Mouse (Mus musculus) lung, postnatal 0 days (tissue): Measurements from ENCODE around the gene Shd. TPM values are rescaled to one million over a fixed set of nuclear protein-coding genes. Genes with fewer than 3 reads are reported as not detected.

Experiments
- ATAC-seq: fragments of 200-750 bp; cut with Nextera tagmentation; 2 replicates; pipeline ENCODE4 v1.8.0; 2017; ENCODE audit warnings: moderate library complexity
- DNase-seq: peaks from one replicate; pipeline ENCODE4 v3.0.0-alpha.2; 2016; ENCODE audit warnings: low spot score
- H3K27ac ChIP-seq: fragments of 300-500 bp; sonication (generic); 2 replicates; pipeline ENCODE4 v1.5.1; 2014; ENCODE audit warnings: antibody characterized with exemption, mild to moderate bottlenecking, low read length, mixed read lengths
- H3K27me3 ChIP-seq: fragments of 300-500 bp; sonication (generic); replicated peaks from 2 replicates; pipeline ENCODE4 v1.6.1; 2014; ENCODE audit warnings: low read length, mixed read lengths; ENCODE audit not compliant: insufficient read depth
- H3K36me3 ChIP-seq: fragments of 300-500 bp; sonication (generic); 2 replicates; pipeline ENCODE4 v1.6.1; 2014; ENCODE audit warnings: low read length, mixed read lengths; ENCODE audit not compliant: insufficient read depth
- H3K4me1 ChIP-seq: fragments of 300-500 bp; sonication (generic); 2 replicates; pipeline ENCODE4 v1.6.1; 2014; ENCODE audit warnings: antibody characterized with exemption, low read depth, low read length, mixed read lengths; ENCODE audit not compliant: insufficient read depth
- H3K4me2 ChIP-seq: fragments of 300-500 bp; sonication (generic); replicated peaks from 2 replicates; pipeline ENCODE4 v1.6.1; 2014; ENCODE audit warnings: low read depth, mild to moderate bottlenecking, low read length, moderate library complexity, mixed read lengths
- H3K4me3 ChIP-seq: fragments of 300-500 bp; sonication (generic); 2 replicates; pipeline ENCODE4 v1.5.1; 2014; ENCODE audit warnings: low read depth, low read length
- H3K9ac ChIP-seq: fragments of 300-500 bp; sonication (generic); replicated peaks from 2 replicates; pipeline ENCODE4 v1.6.1; 2014; ENCODE audit warnings: low read depth, mild to moderate bottlenecking
- H3K9me3 ChIP-seq: fragments of 300-500 bp; sonication (generic); 2 replicates; pipeline ENCODE4 v1.6.1; 2016; ENCODE audit warnings: low read length, mixed read lengths
- CTCF ChIP-seq: IDR thresholded peaks from 2 replicates; pipeline ENCODE4 v1.5.1; 2016; ENCODE audit warnings: antibody characterized with exemption, mild to moderate bottlenecking
- EP300 ChIP-seq: IDR thresholded peaks from 2 replicates; pipeline ENCODE4 v1.6.1; 2016; ENCODE audit warnings: antibody characterized with exemption, mild to moderate bottlenecking, control low read depth
- whole genome bisulfite sequencing: fragments of 180-500 bp; shearing (Covaris S2); extraction: QIAGEN DNeasy Blood & Tissue Kit; methylation state at CpG from one replicate; pipeline ENCODE4 v1.1.7; 2014; 5-methylcytosine and 5-hydroxymethylcytosine counted together
- polyA plus RNA-seq: library from polyadenylated mRNA; unstranded; fragments of >200 nt; fragmentation: Nextera tagmentation; extraction: Ambion mirVana; gene quantifications from 2 replicates; pipeline ENCODE4 v1.2.1, GENCODE M21; 2015

Shd gene
- polyA plus RNA-seq, 1 experiment from 2014 or later: 3.4 TPM

DNA sequence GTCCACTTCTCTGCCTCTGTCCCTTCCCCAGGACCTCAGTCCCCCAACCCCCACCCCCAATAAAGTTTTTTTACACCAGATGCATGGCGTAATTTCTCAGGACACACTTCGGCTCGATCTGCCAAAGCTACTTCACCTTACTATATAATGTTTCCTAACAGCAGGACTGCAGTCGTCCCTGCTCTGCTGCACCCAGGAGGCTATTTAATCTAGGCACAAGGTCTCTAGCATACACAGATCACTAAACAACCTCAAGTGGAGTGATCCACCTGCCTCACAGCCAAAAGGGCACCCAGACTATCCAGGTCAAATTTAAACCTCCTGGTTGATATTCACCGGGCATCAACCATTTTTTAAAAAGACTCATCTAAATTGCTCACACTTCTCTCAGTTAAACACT, 24.6 kb upstream of the Shd start:
- peak overlapping the region; percentile 89 for H3K27ac ChIP-seq
- peak overlapping the region; percentile 58; the same call in 1 of the 2 replicates for H3K9ac ChIP-seq
- no peak for DNase-seq
- H3K4me2 ChIP-seq: peak overlapping the region; percentile 71
- no peak for ATAC-seq
- WGBS: 23% methylated on average over 5 of the region's 5 CpGs
- no peaks in the 10 kb centered on the region for H3K27me3 ChIP-seq
- H3K9me3 ChIP-seq: no peaks in the 10 kb centered on the region
- no peaks in the 10 kb centered on the region for H3K4me1 ChIP-seq
- H3K4me3 ChIP-seq: peak overlapping the region; percentile 43
- no peak for TF ChIP-seq EP300
- no peak for TF ChIP-seq CTCF
- H3K36me3 ChIP-seq: no peaks in the 10 kb centered on the region

DNA sequence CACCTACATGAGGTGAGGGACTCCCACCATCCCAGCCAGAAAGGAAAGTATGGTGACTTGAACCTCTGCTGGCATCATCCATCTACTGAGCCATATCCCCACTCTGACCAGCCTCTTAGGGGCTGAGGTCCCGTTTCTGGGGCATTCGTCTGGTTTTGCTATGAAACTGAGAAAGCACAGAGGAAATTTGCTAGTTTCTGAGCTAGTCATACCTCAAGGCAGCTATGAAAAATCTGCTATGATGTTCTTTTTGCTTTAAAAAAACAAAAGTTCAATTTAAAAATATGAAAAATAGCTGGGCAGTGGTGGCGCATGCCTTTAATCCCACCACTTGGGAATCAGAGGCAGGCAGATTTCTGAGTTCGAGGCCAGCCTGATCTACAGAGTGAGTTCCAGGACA, 21.6 kb upstream of the Shd start:
- H3K36me3 ChIP-seq: no peaks in the 10 kb centered on the region
- H3K4me1 ChIP-seq: no peaks in the 10 kb centered on the region
- no peak for ATAC-seq
- no peak overlapping the region for H3K4me2 ChIP-seq
- 84% methylated on average over 4 of the region's 4 CpGs for WGBS
- no peak overlapping the region for H3K4me3 ChIP-seq
- TF ChIP-seq EP300: no peak
- no peak for DNase-seq
- no peaks in the 10 kb centered on the region for H3K9me3 ChIP-seq
- H3K27me3 ChIP-seq: no peaks in the 10 kb centered on the region
- no peak overlapping the region for H3K9ac ChIP-seq
- no peak overlapping the region for H3K27ac ChIP-seq

DNA sequence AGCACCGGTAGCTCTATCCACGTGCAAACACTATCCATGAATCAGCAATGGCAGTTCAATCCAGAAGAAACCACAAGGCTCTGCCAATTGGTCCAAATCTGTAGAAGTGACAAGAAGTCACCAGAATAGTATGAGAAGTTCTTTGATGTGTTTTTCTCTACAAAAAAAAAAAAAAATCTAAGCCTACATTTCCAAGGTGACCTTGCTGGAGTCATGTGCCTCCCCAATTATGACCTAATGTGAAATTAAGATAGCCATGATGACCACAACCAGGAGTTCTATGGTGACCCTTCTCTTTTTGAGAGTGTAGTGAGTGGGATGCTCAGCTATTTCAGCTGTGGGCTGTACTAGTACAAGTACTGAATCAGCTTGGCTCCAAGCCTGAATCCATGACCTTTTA, 20.9 kb upstream of the Shd start, which contains the start of gene Zfp119b:
Gene Zfp119b (minus strand): TSS at position 101 of the 400 bp plus-strand sequence.
- no peaks in the 10 kb centered on the region for H3K9me3 ChIP-seq
- DNase-seq: no peak
- TF ChIP-seq EP300 (no peak), CTCF (no peak)
- no peaks in the 10 kb centered on the region for H3K4me1 ChIP-seq
- no peak within 1 kb of the TSS for H3K4me2 ChIP-seq
- WGBS: 75% methylated on average over 2 of the region's 2 CpGs
- no peaks in the 10 kb centered on the region for H3K36me3 ChIP-seq
- no peak within 1 kb of the TSS for H3K27ac ChIP-seq
- H3K4me3 ChIP-seq: no peak within 1 kb of the TSS
- H3K27me3 ChIP-seq: no peaks in the 10 kb centered on the region
- ATAC-seq: no peak
- H3K9ac ChIP-seq: no peak within 1 kb of the TSS

DNA sequence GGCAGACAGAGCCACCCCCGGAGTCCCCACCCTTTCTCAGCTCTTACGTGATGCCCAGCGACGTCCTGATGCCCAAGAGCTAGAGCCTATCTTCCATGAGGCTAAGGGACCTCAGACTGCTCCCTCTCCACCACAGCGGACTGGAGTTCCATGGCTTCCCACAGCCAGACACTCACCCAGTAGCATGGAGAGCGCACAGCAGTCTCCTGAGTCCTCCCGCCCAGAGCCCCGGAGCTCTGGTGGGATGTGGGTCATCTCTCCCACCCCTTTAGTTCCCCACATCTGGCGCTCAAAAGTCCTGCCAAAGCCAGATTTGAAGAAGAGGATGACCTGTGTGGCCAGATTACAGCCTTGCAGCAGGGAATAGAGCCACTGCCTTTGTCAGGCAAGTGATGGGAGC, 19.7 kb upstream of the Shd start:
- Histone ChIP-seq H3K36me3 (no peaks in the 10 kb centered on the region), H3K27me3 (no peaks in the 10 kb centered on the region), H3K4me2 (no peak overlapping the region), H3K4me1 (no peaks in the 10 kb centered on the region), H3K9me3 (no peaks in the 10 kb centered on the region), H3K9ac (no peak overlapping the region), H3K27ac (no peak overlapping the region), H3K4me3 (no peak overlapping the region)
- DNase-seq: no peak
- no peak for TF ChIP-seq CTCF
- TF ChIP-seq EP300: no peak
- ATAC-seq: no peak
- 71% methylated on average over 9 of the region's 9 CpGs for WGBS

DNA sequence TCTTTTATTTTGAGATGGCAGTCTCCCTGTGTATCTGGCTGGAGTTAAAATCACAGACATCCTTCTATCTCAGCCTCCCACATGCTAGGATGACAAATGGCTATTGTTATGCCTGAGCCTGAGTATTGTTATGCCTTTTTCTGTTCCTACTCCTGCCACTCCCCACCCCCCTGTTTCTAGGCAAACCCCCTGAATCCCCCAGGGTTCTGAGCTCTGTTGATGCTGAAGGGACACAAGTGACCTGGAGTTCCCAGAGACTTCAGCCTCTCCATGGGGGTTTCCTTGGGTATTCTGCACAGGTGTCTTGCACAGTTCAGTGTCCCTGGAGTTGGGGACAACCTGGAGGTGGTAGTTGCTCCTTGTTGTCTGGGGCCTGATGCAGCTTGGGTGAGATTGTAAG, 18.2 kb upstream of the Shd start:
- Histone ChIP-seq H3K4me3 (no peak overlapping the region), H3K36me3 (no peaks in the 10 kb centered on the region), H3K27me3 (no peaks in the 10 kb centered on the region), H3K4me2 (no peak overlapping the region), H3K27ac (no peak overlapping the region), H3K9me3 (no peaks in the 10 kb centered on the region), H3K4me1 (no peaks in the 10 kb centered on the region), H3K9ac (no peak overlapping the region)
- ATAC-seq (no peak), DNase-seq (no peak)
- TF ChIP-seq CTCF (no peak), EP300 (no peak)

DNA sequence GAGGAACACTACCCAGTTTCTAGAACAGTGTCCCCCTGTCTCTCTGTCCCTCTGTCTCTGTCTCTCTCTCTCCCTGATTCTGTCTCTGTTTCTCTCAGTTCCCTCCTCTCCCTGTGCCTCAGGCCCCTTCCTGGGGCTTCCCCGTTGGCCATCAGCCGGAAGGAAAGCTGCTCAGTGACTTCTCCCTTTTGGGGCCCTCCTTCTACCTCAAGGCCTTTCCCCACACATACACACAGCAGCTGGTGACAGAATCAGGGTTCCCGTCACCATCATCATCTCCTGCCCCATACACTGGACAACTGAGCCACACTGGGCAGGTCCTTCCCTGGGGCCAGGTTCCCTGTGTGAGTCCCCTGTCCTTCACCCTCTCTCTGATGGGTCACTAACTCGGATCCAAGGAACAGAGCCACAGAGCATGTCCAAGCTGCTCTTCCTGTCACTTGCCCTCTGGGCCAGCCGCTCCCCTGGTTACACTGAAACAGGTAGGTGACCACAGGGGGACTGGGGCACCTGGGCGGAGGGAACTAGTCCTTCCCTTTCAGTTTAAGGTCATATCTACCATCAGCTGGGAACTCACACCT, 17.7 kb upstream of the Shd start, which contains the start of gene Ebi3:
Gene Ebi3 (plus strand): TSS at position 194 of the 581 bp plus-strand sequence.
- Histone ChIP-seq H3K36me3 (no peaks in the 10 kb centered on the region), H3K27me3 (no peaks in the 10 kb centered on the region), H3K4me3 (no peak within 1 kb of the TSS), H3K27ac (no peak within 1 kb of the TSS), H3K9me3 (no peaks in the 10 kb centered on the region), H3K4me2 (no peak within 1 kb of the TSS), H3K4me1 (no peaks in the 10 kb centered on the region), H3K9ac (no peak within 1 kb of the TSS)
- ATAC-seq (0 out of 2 replicates have a peak, but pooled peaks have one; percentile 25), DNase-seq (peak; percentile 21)
- 66% methylated on average over 6 of the region's 6 CpGs for WGBS
- TF ChIP-seq EP300 (no peak), CTCF (no peak)

DNA sequence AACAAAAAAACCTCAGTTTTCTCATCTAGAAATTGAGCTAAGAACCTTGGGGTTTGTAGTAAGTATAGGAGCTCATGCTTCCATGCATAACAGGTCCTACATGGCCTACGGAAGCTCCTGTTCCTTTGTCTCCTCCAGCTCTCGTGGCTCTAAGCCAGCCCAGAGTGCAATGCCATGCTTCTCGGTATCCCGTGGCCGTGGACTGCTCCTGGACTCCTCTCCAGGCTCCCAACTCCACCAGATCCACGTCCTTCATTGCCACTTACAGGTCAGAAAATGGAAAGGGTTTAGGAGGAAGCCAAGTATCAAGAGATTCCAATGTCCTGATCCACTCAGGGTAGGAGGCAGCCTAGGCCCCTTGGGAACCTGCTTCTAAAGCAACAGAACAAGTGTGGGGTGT, 16.5 kb upstream of the Shd start:
- Histone ChIP-seq H3K9ac (no peak overlapping the region), H3K27me3 (no peaks in the 10 kb centered on the region), H3K4me3 (no peak overlapping the region), H3K36me3 (no peaks in the 10 kb centered on the region), H3K9me3 (no peaks in the 10 kb centered on the region), H3K4me2 (no peak overlapping the region), H3K4me1 (peaks cover 4% of the 10 kb centered on the region; the same call in 1 of the 2 replicates), H3K27ac (no peak overlapping the region)
- whole genome bisulfite sequencing: 68% methylated on average over 6 of the region's 6 CpGs
- ATAC-seq: no peak
- TF ChIP-seq EP300: no peak
- no peak for TF ChIP-seq CTCF
- DNase-seq: no peak
